Mouse (Mus musculus): ENCODE data around the gene Defb28.

DNA sequence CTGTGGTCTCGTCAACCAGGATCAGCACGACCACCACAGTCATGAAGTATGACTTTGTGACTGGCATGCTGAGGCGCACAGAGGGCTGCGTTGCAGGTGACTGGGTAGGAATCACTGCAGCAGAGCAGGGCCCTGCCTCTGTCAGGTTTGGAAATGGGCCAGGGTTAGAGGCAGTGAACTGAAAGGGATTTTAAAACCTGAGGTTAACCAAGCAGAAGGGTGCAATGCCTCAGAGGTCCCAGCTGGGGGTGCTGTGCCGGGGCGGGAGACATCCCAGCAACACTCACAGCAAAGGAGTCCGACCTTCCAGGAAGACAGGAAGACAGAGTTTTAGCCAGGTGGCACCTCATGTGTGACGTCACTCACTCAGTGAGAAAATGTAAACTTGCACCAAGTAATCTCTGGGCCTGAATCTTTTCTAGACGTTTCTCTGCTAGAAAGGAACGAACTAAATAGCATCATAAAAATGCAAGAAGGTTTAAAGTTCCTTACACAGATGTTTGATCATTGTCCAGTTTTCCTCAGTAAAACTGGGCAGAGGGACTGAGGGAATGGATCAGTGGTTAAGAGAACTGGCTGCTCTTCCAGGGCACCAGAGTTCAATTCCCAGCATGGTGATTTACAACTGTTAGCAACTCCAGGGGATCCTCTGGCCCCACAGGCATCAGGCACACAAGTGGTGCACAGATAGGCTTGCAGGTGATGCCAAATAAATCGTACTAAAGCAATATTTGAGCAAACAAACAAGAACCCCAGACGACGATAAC, 22.1 kb downstream of the Defb28 start, which contains the start of gene Defb29:
- 0 out of 2 replicates have a peak, but pooled peaks have one; percentile 26 for TF ChIP-seq CTCF (IDR thresholded peaks at IDR 0.05; ENCODE audit: low read depth, low read length)
- TF ChIP-seq POLR2A (IDR thresholded peaks at IDR 0.05; ENCODE audit: extremely low read depth, insufficient read depth, low read length), result no peak
